Mouse (Mus musculus) monocyte, adult 59 days (primary cell): ENCODE measurements around the gene Smarcc2. TPM values are rescaled to one million over a fixed set of nuclear protein-coding genes. Genes with fewer than 3 reads are reported as not detected.

Experiments used
- total RNA-seq, 2 experiments: library from RNA; stranded (reverse); gene quantifications; one replicate each; pipeline ENCODE4 v1.2.4; 2023

Gene Smarcc2
- 100 to 1,000 TPM; 111 to 131 TPM for total RNA-seq

DNA sequence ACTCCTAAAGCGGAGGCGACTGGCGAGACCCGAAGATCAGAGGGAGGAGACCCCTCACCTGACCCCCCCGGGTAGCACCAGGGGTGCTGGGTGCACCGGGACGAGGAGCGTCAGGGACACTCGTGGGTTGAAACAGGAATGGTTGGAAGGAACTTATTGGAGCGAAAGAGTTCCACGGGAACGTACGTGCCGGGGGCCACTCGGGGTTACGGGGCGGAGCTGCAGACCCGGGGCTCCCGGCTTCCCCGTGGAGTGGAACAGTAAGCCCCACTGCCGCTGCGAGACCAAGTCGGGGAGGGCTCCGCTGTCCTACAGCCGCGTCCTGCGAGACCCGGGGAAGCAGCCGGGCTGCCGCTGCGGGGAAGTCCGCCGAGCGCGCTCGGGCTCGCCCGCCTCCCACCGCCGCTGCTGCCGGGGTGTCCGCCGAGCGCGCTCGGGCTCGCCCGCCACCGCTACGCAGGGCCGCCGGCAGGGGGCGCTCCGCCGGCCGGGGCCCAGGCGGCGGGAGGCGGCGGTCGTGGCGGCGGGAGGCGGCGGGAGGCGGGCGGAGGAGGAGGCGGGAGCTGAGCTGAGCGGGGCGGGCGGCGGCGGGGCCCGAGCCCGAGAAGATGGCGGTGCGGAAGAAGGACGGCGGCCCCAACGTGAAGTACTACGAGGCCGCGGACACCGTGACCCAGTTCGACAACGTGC, at the start of gene Smarcc2:
Smarcc2 (plus strand) TSS at position 530 of the 690 bp plus-strand sequence.

DNA sequence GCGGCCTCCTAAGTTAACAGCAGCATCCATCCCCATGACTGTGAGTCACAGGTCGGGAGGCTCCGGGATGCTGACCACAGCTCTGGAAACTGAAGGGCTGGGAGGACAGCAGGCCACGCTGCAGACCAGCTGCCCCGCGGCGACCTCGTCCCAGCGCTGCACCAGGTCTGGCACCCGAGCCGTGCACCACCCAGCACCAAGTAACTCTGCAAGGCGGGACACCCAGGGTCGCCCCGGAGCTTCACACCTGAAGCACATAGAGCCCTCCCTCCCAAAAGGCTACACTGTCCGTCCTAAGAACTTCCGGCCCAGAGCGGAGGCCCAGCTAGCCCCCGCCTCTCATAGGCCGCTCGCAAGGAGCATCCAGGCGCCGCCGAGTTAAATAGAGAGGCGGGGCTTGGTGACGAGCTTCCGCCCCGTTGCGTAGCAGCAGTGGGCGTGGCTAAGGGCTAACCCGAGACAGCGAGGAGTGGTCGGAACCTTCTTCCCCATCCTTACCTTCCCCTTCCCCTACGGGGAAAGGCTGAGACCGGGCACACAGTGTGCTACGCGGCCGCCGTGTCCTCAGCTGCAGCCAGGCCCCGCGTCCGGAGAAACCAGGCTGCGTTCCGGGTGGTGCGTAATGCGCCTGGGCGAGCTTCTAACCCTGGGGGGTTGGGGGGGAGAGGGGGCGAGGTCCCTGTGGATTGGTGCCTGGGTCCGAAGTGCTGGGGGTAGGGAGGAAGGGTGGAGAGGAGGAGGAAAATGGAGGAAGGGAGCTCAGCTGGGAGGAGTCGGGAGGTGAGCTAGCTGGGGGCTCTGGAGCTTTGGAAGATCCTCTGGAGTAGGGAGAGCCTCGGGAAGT, 47.6 kb upstream of the Smarcc2 start, which contains the start of the genes Nabp2 and Rnf41:
Nabp2 (minus strand) TSS at position 282 of the 844 bp plus-strand sequence.
Rnf41 (plus strand) TSS at position 447 of the 844 bp plus-strand sequence.

GRCm38 (mm10) chr10:128493695-128494666, 34.9 kb downstream of the Smarcc2 start, which contains the start of gene Myl6:
Gene Myl6, minus strand, starts transcription at chr10:128494145.

DNA sequence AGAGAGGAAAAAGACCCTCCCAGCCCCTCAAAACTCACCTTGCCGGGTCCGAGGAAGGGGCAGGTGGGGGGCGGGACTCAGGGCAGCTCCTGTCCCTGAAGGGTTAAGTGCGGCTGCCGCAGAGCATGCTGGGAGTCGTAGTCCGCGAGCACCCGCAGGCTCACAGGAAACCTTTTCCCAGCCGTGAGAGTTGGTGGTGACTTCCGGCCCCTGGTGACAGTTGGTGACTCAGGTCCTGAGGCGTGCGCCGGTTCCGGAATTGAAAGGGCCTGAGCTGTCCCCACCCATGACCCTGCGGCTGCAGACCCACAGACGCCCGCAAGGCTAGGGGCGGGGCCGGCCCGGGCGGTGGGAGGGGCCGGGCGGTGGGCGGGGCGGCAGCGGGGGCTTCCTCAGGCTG, 39.5 kb downstream of the Smarcc2 start, which contains the start of gene Myl6b:
Myl6b (minus strand) TSS at position 96 of the 400 bp plus-strand sequence.

DNA sequence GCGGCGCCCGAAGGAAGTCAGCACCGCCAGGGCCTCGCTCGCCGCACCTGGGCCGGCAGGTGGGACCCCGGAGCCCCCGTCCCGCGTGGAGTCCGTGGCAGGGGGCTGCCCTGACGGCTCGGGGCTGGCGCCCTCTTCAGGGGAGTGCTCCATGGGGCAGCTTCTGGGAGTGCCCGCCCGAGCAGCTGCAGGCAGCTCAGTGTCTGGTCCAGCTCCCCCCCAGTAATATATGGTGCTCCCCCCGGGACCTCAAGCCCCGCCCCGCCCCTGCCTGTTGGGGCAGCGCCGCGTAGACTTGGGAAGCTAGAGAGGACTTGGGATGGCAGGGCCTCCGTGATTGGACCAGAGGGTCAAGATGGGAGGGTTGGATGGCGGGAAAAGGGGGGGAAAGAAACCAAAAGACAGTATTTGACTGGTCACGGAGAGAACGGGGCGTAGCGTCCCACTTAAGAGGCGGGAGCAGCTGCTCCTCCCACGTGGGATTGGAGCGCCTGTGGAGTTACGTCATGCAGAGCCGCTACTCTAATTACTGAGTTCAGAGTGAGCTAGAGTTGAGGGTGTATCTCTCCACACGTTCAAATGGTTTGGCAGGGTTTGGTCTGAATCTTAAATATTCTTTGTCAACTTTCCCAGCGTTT, 66.7 kb downstream of the Smarcc2 start, which contains the start of gene Esyt1:
Esyt1 (minus strand) TSS at position 201 of the 638 bp plus-strand sequence.

Other genes starting within 250 kb of the Smarcc2 start
- gene Spryd4, start 247.4 kb upstream of the Smarcc2 start, total RNA-seq: 1 to 10 TPM; 8.9 to 9.2 TPM
- gene Mip, start 233.4 kb upstream of the Smarcc2 start, total RNA-seq: not detected
- gene Timeless, start 227.2 kb upstream of the Smarcc2 start, total RNA-seq: 1 to 10 TPM; 4.3 to 4.9 TPM
- gene Apon, start 205.2 kb upstream of the Smarcc2 start, total RNA-seq: not detected
- gene Apof, start 190.6 kb upstream of the Smarcc2 start, total RNA-seq: not detected
- 100 to 1,000 TPM in 1 of 2 experiments, 10 to 100 TPM in 1; 93.6 to 100 TPM for gene Stat2, start 188.7 kb upstream of the Smarcc2 start, total RNA-seq
- not detected for gene Il23a, start 160.5 kb upstream of the Smarcc2 start, total RNA-seq
- gene Pan2, start 155.9 kb upstream of the Smarcc2 start, total RNA-seq: 10 to 100 TPM; 30.6 to 31.6 TPM
- gene Cnpy2, start 136.8 kb upstream of the Smarcc2 start, total RNA-seq: 10 to 100 TPM; 39.9 to 48.2 TPM
- gene Cs, start 121.5 kb upstream of the Smarcc2 start, total RNA-seq: 100 to 1,000 TPM; 101 to 110 TPM
- 10 to 100 TPM; 25.6 to 35.8 TPM for gene Coq10a, start 90.3 kb upstream of the Smarcc2 start, total RNA-seq
- 10 to 100 TPM; 47.1 to 49.2 TPM for gene Ankrd52, start 82.1 kb upstream of the Smarcc2 start, total RNA-seq
- not detected for gene Slc39a5, start 58.0 kb upstream of the Smarcc2 start, total RNA-seq
- 10 to 100 TPM; 42.7 to 46.3 TPM for gene Nabp2, start 47.8 kb upstream of the Smarcc2 start, total RNA-seq
- gene Rnf41, start 47.6 kb upstream of the Smarcc2 start, total RNA-seq: 10 to 100 TPM; 50.3 to 51.2 TPM
- gene Myl6, start 34.9 kb downstream of the Smarcc2 start, total RNA-seq: 100 to 1,000 TPM; 761 to 845 TPM
- gene Myl6b, start 39.4 kb downstream of the Smarcc2 start, total RNA-seq: 1 to 10 TPM in 1 of 2 experiments, under 1 TPM in 1; 0.52 to 1.3 TPM
- gene Esyt1, start 66.6 kb downstream of the Smarcc2 start, total RNA-seq: 100 to 1,000 TPM; 138 to 156 TPM
- gene Zc3h10, start 88.5 kb downstream of the Smarcc2 start, total RNA-seq: 10 to 100 TPM; 39.5 to 40.5 TPM
- 1,000 to 10,000 TPM; 2,671 to 2,681 TPM for gene Rpl41, start 90.1 kb downstream of the Smarcc2 start, total RNA-seq
- gene Pa2g4, start 106.7 kb downstream of the Smarcc2 start, total RNA-seq: 10 to 100 TPM; 39.1 to 41.6 TPM
- gene Erbb3, start 130.4 kb downstream of the Smarcc2 start, total RNA-seq: 1 to 10 TPM; 1.7 TPM
- 100 to 1,000 TPM; 780 to 995 TPM for gene Rps26, start 167.5 kb downstream of the Smarcc2 start, total RNA-seq
- under 1 TPM in 1 of 2 experiments, not detected in 1; 0.16 TPM for gene Ikzf4, start 186.7 kb downstream of the Smarcc2 start, total RNA-seq
- gene Suox, start 214.8 kb downstream of the Smarcc2 start, total RNA-seq: 1 to 10 TPM; 2.9 to 4.4 TPM
- gene Rab5b, start 237.0 kb downstream of the Smarcc2 start, total RNA-seq: 10 to 100 TPM; 87.5 to 89.5 TPM
- gene Pmel, start 244.9 kb downstream of the Smarcc2 start, total RNA-seq: under 1 TPM; 0.37 to 0.49 TPM
- gene Cdk2, start 245.8 kb downstream of the Smarcc2 start, total RNA-seq: 10 to 100 TPM; 34.9 to 37.9 TPM